Mouse (Mus musculus) limb, embryonic 12.5 days (tissue): Measurements from ENCODE around the gene Trp53tg5. TPM values are rescaled to one million over a fixed set of nuclear protein-coding genes. Genes with fewer than 3 reads are reported as not detected.

Source experiments
- ATAC-seq: fragments of 200-750 bp; cut with Nextera tagmentation; 2 replicates; pipeline ENCODE4 v1.8.0; 2017; ENCODE audit warnings: low read depth, moderate TSS enrichment; ENCODE audit not compliant: insufficient number of reproducible peaks, insufficient read depth, low FRiP score, low TSS enrichment
- H3K27ac ChIP-seq: fragments of 300-500 bp; sonication (generic); 2 replicates; pipeline ENCODE4 v1.5.1; 2016; ENCODE audit warnings: mild to moderate bottlenecking, moderate library complexity
- H3K27me3 ChIP-seq: fragments of 300-500 bp; sonication (generic); 2 replicates; pipeline ENCODE4 v1.6.1; 2016; ENCODE audit warnings: mild to moderate bottlenecking, moderate library complexity
- H3K36me3 ChIP-seq: fragments of 300-500 bp; sonication (generic); 2 replicates; pipeline ENCODE4 v1.6.1; 2016; ENCODE audit warnings: mild to moderate bottlenecking, moderate library complexity
- H3K4me1 ChIP-seq: fragments of 300-500 bp; sonication (generic); replicated peaks from 2 replicates; pipeline ENCODE4 v1.6.1; 2016
- H3K4me2 ChIP-seq: fragments of 300-500 bp; sonication (generic); 2 replicates; pipeline ENCODE4 v1.6.1; 2016; ENCODE audit warnings: mild to moderate bottlenecking, moderate library complexity
- H3K4me3 ChIP-seq: fragments of 300-500 bp; sonication (generic); replicated peaks from 2 replicates; pipeline ENCODE4 v1.5.1; 2016; ENCODE audit warnings: mild to moderate bottlenecking
- H3K9ac ChIP-seq: fragments of 300-500 bp; sonication (generic); replicated peaks from 2 replicates; pipeline ENCODE4 v1.6.1; 2016; ENCODE audit warnings: mild to moderate bottlenecking, moderate library complexity
- H3K9me3 ChIP-seq: fragments of 300-500 bp; sonication (generic); 2 replicates; pipeline ENCODE4 v1.6.1; 2016; ENCODE audit warnings: mild to moderate bottlenecking, moderate library complexity
- WGBS: fragments of 180-500 bp; shearing (Covaris S2); methylation state at CpG from one replicate; pipeline ENCODE4 v1.1.7; 2016; 5-methylcytosine and 5-hydroxymethylcytosine counted together
- polyA plus RNA-seq: library from polyadenylated mRNA; unstranded; fragments of >200 nt; fragmentation: Nextera tagmentation; extraction: Ambion mirVana; gene quantifications from 2 replicates; pipeline ENCODE4 v1.2.1, GENCODE M21; 2016

The Trp53tg5 gene
- polyA plus RNA-seq, 1 experiment from 2014 or later = not detected

- peaks cover 31% of the 10 kb centered on the region; the same call in 1 of the 2 replicates for H3K36me3 ChIP-seq
- peaks cover 47% of the 10 kb centered on the region for H3K4me1 ChIP-seq
- 47% methylated on average over 15 of the region's 15 CpGs for WGBS
- ATAC-seq = no peak
- H3K27me3 ChIP-seq = peaks cover 37% of the 10 kb centered on the region
- H3K4me2 ChIP-seq = no peak overlapping the region; the same call in 1 of the 2 replicates
- no peaks in the 10 kb centered on the region for H3K9me3 ChIP-seq
- no peak overlapping the region for H3K9ac ChIP-seq
- no peak overlapping the region for H3K4me3 ChIP-seq
- 0 out of 2 replicates have a peak overlapping the region, but pooled peaks have one; percentile 1 for H3K27ac ChIP-seq
Observed at GRCm38 (mm10) chr2:164429881-164430615, 43.5 kb downstream of the Trp53tg5 start.

GRCm38 (mm10) chr2:164428451-164428850 lies 45.1 kb downstream of the Trp53tg5 start:
- no peak for ATAC-seq
- 33% methylated on average over 5 of the region's 5 CpGs for WGBS
- no peak overlapping the region for H3K4me2 ChIP-seq
- no peaks in the 10 kb centered on the region for H3K9me3 ChIP-seq
- peaks cover 37% of the 10 kb centered on the region for H3K27me3 ChIP-seq
- no peak overlapping the region for H3K27ac ChIP-seq
- peaks cover 43% of the 10 kb centered on the region; the same call in 1 of the 2 replicates for H3K36me3 ChIP-seq
- H3K4me1 ChIP-seq = peaks cover 33% of the 10 kb centered on the region
- no peak overlapping the region for H3K9ac ChIP-seq
- H3K4me3 ChIP-seq = no peak overlapping the region

- Histone ChIP-seq H3K4me2 (no peak overlapping the region), H3K36me3 (peaks cover 47% of the 10 kb centered on the region; the same call in 1 of the 2 replicates), H3K9me3 (no peaks in the 10 kb centered on the region), H3K4me1 (peaks cover 18% of the 10 kb centered on the region), H3K9ac (no peak overlapping the region), H3K4me3 (no peak overlapping the region), H3K27ac (no peak overlapping the region), H3K27me3 (peaks cover 32% of the 10 kb centered on the region)
- WGBS = 78% methylated on average over 5 of the region's 5 CpGs
- ATAC-seq = no peak
Observed at GRCm38 (mm10) chr2:164426952-164427351, 46.6 kb downstream of the Trp53tg5 start.

GRCm38 (mm10) chr2:164426121-164426520 lies 47.4 kb downstream of the Trp53tg5 start:
- Histone ChIP-seq H3K27ac (no peak overlapping the region), H3K4me3 (no peak overlapping the region), H3K27me3 (peaks cover 28% of the 10 kb centered on the region), H3K4me2 (no peak overlapping the region), H3K4me1 (peaks cover 9% of the 10 kb centered on the region), H3K9ac (no peak overlapping the region), H3K9me3 (no peaks in the 10 kb centered on the region), H3K36me3 (peaks cover 47% of the 10 kb centered on the region; the same call in 1 of the 2 replicates)
- ATAC-seq = no peak
- 14% methylated on average over 12 of the region's 12 CpGs for WGBS

- Histone ChIP-seq H3K9me3 (no peaks in the 10 kb centered on the region), H3K4me3 (no peak overlapping the region), H3K27ac (no peak overlapping the region), H3K36me3 (peaks cover 47% of the 10 kb centered on the region; the same call in 1 of the 2 replicates), H3K9ac (no peak overlapping the region), H3K27me3 (peaks cover 28% of the 10 kb centered on the region), H3K4me2 (no peak overlapping the region), H3K4me1 (peaks cover 3% of the 10 kb centered on the region; the same call in 1 of the 2 replicates)
- 77% methylated on average over 5 of the region's 5 CpGs for WGBS
- no peak for ATAC-seq
Observed at GRCm38 (mm10) chr2:164425401-164425800, 48.1 kb downstream of the Trp53tg5 start.

GRCm38 (mm10) chr2:164424406-164424805 lies 49.1 kb downstream of the Trp53tg5 start:
- no peaks in the 10 kb centered on the region for H3K9me3 ChIP-seq
- no peak for ATAC-seq
- H3K4me1 ChIP-seq = peaks cover 5% of the 10 kb centered on the region; the same call in 1 of the 2 replicates
- peaks cover 18% of the 10 kb centered on the region for H3K27me3 ChIP-seq
- 82% methylated on average over 8 of the region's 8 CpGs for WGBS
- H3K27ac ChIP-seq = no peak overlapping the region
- no peak overlapping the region for H3K4me2 ChIP-seq
- H3K4me3 ChIP-seq = no peak overlapping the region
- H3K9ac ChIP-seq = no peak overlapping the region
- peaks cover 45% of the 10 kb centered on the region; the same call in 1 of the 2 replicates for H3K36me3 ChIP-seq

GRCm38 (mm10) chr2:164423464-164423863 lies 50.1 kb downstream of the Trp53tg5 start:
- no peak for ATAC-seq
- Histone ChIP-seq H3K27ac (no peak overlapping the region), H3K4me2 (no peak overlapping the region), H3K4me3 (no peak overlapping the region), H3K36me3 (peaks cover 36% of the 10 kb centered on the region; the same call in 1 of the 2 replicates), H3K9me3 (no peaks in the 10 kb centered on the region), H3K9ac (no peak overlapping the region), H3K27me3 (peaks cover 10% of the 10 kb centered on the region; the same call in 1 of the 2 replicates), H3K4me1 (peaks cover 15% of the 10 kb centered on the region)
- WGBS = 87% methylated on average over 11 of the region's 11 CpGs

GRCm38 (mm10) chr2:164422675-164423393 lies 50.7 kb downstream of the Trp53tg5 start:
- no peak overlapping the region for H3K9ac ChIP-seq
- H3K4me1 ChIP-seq = peaks cover 21% of the 10 kb centered on the region
- 88% methylated on average over 15 of the region's 15 CpGs for WGBS
- no peak for ATAC-seq
- no peak overlapping the region for H3K27ac ChIP-seq
- H3K4me3 ChIP-seq = no peak overlapping the region
- H3K27me3 ChIP-seq = peaks cover 4% of the 10 kb centered on the region; the same call in 1 of the 2 replicates
- H3K9me3 ChIP-seq = no peaks in the 10 kb centered on the region
- no peak overlapping the region for H3K4me2 ChIP-seq
- peaks cover 29% of the 10 kb centered on the region; the same call in 1 of the 2 replicates for H3K36me3 ChIP-seq

- ATAC-seq = no peak
- H3K9me3 ChIP-seq = no peaks in the 10 kb centered on the region
Observed at GRCm38 (mm10) chr2:164421979-164422378, 51.5 kb downstream of the Trp53tg5 start.

GRCm38 (mm10) chr2:164421306-164421705 lies 52.2 kb downstream of the Trp53tg5 start:
- no peak overlapping the region for H3K9ac ChIP-seq
- no peak overlapping the region for H3K27ac ChIP-seq
- H3K4me3 ChIP-seq = no peak overlapping the region
- H3K9me3 ChIP-seq = no peaks in the 10 kb centered on the region
- no peak overlapping the region for H3K4me2 ChIP-seq
- 86% methylated on average over 7 of the region's 7 CpGs for WGBS
- no peak for ATAC-seq
- peaks cover 23% of the 10 kb centered on the region; the same call in 1 of the 2 replicates for H3K36me3 ChIP-seq
- peaks cover 23% of the 10 kb centered on the region for H3K4me1 ChIP-seq
- H3K27me3 ChIP-seq = no peaks in the 10 kb centered on the region

More at GRCm38 (mm10) chr2:164421979-164422378, 51.5 kb downstream of the Trp53tg5 start:
- Histone ChIP-seq H3K9ac (no peak overlapping the region), H3K27me3 (no peaks in the 10 kb centered on the region), H3K36me3 (peaks cover 28% of the 10 kb centered on the region; the same call in 1 of the 2 replicates), H3K4me1 (peaks cover 23% of the 10 kb centered on the region), H3K27ac (no peak overlapping the region), H3K4me3 (no peak overlapping the region), H3K4me2 (no peak overlapping the region)
- WGBS = 74% methylated on average over 8 of the region's 8 CpGs
